Mouse (Mus musculus) kidney, postnatal 14 days (tissue): ENCODE measurements around the gene Gas2l3.

ENCODE experiments used
- DNase-seq: peaks from one replicate; pipeline ENCODE4 v3.0.0; 2022; ENCODE audit warnings: mixed read lengths

Gene Gas2l3

DNA sequence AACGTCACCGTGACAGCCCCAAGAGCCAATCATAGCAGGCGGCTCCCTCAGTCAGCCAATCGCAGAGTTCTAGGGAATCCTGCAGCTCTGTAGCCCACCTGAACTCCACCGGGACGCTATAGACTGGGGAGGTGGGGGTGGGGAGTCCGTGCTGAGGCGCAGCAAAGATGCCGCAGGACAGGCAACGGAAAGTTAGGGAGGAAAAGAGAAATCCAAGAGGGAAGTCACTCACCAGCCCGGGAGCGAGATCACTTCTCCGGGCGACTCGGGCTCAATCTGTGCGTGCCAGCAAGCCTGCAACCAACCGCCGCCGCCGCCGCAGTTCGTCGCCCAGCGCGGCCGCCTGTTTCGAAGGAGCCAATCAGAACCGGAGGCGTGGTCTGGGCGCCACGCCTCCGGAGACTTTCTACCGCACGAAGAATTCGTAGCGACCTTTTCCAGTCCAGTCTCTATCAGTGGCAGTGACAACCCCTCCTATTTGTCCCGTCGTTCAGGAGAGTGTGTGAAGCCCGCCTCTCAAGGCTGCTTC lies at the start of gene Gas2l3:
Gene Gas2l3, minus strand, starts transcription at position 345 of the 529 bp plus-strand sequence.
- peak; percentile 92 for DNase-seq

DNA sequence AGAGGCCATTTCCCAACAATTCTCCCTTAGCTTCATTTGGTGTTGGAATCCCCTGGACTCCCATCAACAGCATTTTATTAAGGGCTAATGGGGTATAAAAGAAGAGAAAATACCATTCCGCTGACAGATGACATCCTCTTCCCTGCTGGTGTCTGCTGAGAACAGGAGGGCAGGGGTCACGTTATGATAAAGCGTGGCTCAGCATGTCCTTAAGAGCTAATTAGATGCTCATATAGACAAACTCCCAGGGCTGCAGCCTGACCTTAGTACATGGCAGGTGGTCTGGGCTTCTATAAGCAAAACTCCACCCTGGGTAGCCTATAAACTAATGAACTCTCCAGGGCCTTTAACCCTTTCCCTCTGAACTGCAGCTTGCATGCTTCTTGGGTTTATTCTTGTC lies 47.6 kb upstream of the Gas2l3 start:
- DNase-seq = no peak

DNA sequence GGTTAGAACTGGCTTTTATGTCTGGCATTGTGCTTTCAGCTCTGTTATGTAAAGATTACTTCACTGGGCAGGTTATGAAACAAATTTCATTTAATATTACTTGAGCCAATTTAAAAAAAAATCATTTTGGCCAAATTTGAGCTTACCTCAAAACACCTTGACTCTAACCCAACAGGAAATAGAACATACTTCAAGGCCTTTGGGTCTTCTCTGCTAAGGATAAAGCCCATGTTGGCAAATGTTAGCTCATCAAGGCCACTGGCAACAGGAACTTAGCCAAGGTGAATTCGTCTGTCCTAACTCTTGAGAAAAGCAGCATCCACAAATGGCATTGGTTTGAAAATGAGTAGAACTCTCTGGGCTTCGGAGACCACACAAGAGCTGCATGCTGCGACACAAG lies 46.5 kb upstream of the Gas2l3 start:
- no peak for DNase-seq

DNA sequence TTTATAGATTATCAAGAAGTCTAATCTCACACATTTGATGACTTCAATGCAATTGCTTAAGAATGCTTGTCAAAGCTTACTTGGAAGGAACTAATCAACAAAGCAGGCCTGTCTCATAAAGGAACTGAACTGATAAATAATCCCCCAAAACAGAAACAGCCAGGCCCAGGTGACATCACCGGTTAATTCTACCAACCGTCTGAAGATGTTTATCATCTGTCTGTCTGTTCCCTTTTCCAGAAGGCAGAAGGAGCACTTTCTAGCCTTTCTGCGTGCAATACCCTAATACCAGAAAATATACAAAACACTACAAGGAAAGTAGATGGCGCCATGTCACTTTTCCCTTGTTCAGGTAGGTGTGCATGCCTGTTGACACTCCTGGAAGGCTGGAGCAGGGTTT lies 45.7 kb upstream of the Gas2l3 start:
- peak; percentile 15 for DNase-seq

DNA sequence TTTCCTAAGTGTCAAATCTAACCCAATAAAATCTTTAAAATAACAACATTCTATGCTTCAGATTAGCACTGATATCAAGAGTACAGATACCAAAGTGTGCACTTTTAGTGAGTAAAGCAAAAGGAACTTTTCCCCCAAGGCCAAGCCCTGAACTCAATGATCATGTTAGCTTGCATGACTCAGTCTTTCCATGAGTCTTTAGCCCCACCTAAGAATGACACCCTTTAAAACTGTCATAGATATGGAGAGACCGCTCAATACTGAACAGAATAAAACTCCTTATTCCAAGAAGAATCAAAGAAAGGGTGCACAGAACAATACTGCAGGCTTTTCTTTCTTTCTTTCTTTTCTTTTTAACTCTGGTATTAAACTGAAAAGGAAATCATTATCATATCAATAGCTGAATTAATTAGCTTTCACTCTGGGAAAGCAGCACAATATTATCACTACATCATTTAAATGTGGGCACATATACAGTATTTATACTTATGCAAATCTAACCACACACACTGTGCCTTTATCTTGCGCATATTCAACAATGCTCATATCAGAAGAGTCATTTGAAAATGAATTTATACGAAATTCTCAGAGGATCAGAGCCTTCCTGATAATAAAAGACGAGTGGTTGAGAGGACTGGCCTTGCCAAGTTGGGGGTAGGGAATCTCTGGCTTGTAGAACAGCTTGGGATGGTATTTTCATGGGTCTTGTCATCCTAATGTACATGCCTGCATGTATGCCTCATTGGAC lies 43.4 kb upstream of the Gas2l3 start:
- DNase-seq = no peak

DNA sequence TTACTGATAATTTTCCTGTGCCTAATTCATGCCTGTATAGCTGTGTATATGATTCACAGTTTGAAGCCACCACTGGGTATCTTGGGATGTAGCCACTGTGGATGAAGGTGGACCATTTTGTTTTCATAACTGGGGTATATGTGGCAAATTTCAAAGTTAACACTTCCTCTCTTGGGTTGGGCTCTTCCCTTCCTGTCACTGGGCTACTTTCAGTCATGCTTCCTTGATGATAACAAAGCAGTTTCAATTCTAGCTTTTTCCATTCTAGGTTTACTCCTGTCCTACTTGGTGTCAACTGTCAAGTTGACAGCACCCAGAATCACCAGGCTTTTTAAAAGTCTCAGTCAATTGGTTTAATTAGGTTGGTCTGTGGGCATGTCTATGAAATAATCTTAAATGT lies 41.1 kb upstream of the Gas2l3 start:
- DNase-seq = no peak

DNA sequence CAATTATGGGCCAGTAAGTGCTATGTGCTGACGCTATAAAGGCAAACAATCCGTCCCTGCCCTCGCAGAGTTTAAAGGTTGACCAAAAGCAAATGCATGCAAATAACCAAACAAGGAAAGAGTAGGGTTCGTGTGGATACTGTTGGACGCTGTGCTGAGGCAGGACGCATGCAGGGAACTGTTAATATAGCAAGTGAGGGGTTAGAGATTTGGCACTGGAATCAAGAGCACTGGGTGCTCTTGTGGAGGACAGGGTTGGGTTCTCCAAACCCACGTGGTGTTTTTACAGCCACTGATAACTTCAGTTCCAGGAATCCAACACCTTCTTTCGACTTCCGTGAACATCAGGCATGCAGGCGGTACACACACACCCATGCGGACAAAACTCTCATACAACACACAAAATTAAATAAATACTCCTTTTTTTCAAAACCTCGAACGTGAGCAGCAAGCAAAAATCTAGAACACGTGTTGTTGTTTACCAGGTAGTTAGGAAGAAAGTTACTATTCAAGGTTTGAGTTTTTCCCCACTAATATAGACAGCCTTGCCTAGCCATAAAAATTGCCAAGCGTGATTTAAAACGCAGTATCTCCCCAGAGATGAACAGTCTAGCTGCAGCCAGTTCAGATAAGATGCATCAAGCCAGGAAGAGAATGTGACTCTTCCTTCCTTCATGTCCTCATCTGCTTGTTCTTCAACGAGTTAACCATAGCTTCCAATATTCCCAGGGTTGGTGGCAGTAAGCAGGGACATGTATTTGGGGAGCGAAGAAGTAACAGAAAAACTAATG lies 40.2 kb upstream of the Gas2l3 start:
- DNase-seq = no peak

DNA sequence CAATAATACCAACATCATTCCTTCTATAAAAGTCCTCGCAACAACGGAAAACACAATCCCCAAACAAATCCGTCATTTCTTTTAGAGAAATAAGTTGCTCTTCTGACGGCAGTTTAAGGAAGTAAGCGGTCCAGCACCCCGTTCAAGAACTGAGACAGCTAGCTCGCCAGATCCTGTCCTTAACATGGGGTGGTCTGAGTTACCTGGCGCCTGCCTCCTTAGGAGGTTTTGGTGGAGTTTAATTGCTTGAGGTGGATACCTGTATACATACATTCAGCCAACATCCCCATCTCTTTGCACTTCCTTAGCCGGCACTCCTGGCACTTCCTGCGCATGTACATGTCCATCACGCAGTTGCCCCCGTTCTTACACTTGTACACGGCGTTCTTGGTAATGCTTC lies 39.3 kb upstream of the Gas2l3 start:
- DNase-seq = no peak

DNA sequence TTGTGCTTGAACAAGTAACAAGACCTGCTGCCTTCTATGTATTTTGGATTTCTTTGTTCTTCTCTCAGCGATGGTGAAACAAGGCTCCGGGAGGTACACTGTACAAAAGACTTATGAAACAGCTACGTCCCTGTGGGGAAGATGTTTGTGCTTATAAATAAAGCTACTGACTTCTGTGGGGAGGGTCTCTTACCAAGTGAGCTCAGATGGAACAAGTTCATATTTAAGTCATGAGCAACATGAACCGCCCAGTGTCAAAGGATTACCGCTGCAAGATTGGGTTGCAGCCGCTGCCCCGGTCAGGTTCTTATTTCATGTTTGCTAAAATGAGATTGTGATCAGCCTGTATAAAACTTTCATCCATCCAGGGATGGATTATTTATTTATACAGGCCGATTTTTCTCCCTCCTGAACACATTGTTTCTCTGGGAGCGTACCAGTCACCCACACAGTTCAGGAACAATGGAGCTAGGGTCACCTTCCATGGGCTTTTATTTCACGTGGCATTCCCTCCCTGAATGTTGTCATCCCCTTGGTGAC lies 38.4 kb upstream of the Gas2l3 start:
- no peak for DNase-seq

DNA sequence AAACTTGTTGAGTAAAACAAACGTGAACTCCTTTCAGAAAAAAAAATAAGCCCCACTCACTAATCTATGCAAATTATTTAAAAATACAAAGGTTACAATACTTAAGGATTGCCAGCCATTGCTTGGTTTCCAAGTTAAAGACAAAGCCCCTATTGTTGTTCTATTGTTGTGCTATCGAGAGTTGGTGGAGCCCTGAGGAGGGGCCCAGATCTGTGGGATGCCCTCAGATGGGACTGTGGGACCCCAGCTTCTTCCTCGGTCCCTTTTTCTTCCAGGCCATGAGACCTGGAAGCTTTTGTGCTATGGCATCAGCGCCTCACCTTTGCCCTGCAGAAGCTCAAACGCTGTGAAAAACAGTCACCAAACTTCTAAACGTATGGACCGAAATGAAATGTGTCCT lies 37.9 kb upstream of the Gas2l3 start:
- DNase-seq = no peak

DNA sequence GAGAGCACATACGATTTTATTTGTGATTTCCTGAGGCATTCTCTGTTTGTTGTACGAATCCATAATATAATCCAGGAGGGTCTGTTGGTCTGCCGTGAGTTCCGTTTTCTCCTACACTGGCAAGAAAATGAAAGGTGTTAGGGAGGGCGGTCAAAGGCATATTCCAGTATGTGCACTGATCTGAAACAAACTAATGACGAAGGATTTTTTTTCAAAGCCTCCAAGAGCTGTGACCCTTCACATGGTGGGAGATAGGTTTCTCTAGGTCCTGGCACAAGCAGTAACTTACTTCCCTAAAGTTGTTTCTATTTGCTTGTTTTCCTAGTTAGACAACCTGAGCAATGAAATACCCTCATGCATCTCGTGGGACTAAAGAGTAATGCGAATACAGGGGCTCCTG lies 35.0 kb upstream of the Gas2l3 start:
- no peak for DNase-seq

DNA sequence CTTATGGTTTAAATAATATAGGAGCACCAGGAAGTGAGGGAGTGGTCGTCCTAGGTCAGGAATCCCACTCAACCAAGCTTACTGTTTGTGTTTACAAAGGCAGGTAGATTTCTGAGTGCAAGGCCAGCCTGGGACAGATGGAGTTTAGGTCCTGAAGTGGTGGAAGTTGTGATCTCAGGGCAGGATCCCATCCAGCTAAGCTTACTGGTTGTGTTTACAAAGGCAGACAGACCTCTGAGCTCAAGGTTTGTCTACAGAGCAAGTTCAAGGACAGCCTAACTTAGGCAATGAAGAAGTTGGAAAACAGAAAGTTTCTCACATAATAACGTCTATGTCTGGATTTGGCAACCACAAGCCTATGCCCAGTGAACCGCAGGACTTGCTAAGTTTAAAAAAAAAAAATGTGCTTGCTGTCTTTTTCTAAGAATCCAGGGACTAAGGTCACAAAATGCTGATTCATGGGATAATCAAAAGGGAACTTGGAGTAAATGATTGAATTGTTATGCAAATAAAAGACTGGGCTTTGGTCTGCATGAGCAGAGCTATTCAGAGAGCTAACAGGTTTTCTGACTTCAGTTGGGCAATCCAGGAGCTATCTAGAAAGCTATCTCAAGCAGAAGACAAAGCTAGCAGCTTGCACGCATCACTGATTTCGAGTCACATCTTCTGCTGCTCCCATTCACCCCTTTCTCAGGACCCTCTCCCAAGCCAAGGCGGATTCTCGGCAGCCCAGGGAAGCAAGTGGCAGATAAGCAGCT lies 27.0 kb upstream of the Gas2l3 start:
- peak; percentile 24 for DNase-seq

DNA sequence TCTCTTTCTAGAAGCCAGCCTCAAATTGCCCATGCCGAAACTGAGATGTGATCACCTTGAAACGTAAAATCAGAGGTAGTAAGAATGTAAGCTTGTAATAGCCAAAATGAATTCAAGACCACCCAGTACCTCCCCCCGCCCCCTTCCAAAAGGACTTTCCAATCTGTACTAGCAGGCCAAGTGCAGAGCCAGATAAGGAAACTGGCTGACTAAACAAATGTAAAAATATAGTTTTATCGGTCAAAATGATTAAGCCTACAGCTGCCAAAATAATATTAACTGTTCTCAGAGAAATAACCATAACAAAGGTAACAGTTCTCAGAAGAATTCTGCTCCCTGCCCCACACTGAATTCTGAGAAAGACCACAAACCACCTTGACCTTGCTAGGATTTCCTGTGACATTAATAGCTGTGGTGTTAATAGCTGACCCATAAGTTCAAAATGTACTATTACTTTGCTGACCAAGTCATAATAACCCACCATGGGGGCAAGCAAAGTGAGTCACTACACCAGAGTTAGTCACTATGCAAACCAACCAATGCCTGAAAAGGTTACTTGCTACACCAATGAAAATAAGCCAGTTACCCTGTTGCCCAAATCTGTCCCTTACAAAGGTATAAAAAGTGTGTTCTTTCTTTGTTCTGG lies 21.1 kb upstream of the Gas2l3 start:
- no peak for DNase-seq

DNA sequence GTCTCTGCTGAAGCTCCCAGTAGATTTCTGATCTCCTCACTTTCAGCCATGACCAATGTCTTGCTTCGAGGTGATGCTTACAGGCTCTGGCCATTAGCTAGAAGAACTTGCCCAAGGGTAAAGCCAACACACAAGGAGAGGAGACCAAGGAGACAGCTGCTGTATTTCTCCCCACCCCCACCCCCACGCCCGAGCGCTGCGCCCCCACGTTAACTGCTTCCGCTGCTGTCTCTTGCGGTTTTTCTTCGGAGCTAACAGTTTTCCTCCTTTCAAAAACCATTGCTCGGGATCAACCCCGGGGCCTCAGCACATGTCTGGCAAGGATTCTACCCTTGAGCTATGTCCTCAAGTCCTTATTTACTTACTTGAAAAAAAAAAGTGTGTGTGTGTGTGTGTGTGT lies 19.1 kb upstream of the Gas2l3 start:
- DNase-seq = no peak

DNA sequence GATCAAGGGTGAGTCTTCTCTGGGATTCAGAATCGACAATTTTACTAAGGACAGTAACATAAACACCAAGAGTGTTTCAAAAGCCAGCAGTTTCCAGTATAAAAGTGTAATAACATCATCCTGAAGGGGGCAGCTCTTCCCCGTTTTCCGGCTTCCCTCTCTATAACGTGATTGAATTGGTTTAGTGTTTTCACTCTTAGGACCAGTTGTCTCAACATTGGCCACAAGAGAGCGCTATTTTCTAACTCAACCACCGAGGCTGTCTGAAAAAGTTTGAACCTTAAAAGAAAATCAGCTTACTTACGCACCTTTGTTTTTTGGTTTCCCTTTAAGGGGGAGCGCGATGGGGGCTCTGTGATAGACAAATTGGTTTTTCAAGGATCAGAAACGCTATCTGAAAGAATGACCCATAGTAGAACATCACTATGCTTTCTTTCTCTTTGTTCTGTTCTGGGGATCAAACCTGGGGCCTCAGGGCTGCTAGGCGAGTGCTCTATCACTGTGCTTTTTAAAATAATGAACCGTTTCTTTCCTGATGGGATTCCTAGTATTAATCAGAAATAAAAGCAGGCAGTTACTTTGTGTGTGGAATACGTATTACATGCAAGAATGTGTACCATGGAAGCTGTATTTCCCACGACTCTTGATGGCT lies 18.2 kb upstream of the Gas2l3 start:
- DNase-seq = peak; percentile 88

DNA sequence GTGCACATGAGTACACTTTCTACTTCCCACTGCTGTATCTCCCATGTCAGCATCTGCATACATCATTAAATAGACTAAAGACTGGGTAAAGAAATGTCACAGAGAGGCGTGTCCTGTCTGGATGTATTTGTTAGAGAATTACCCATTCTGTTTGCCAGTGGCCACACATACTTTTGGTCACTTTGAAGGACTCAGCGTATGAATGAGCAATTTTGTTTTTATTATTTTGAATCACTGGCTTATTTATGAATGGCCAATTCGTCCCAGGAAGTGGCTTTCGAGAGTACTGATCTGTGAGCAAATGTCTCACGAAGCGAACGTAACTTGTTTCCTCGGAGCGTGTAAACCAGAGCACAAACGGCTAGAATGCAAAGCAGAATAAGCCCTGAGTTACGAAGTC lies 17.2 kb upstream of the Gas2l3 start:
- no peak for DNase-seq

DNA sequence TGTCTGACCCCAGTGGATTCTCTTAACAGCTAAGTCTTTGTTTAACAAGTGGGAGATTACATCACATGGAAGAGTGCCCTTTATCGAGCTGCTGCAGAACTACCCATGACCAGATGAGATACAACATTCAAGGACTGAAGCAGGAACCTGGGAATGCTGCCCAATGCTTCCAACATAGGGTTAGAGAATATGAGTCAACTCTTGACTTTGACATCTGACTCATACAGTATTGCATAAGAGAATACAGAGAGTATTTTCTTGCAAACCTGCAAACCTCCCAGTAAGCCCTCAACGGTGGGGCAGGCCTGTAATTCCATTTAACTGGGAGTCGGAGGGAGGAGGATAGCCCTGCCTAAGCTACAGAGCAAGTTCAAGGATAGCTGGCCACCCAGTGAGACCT lies 15.0 kb upstream of the Gas2l3 start:
- DNase-seq = peak; percentile 14

DNA sequence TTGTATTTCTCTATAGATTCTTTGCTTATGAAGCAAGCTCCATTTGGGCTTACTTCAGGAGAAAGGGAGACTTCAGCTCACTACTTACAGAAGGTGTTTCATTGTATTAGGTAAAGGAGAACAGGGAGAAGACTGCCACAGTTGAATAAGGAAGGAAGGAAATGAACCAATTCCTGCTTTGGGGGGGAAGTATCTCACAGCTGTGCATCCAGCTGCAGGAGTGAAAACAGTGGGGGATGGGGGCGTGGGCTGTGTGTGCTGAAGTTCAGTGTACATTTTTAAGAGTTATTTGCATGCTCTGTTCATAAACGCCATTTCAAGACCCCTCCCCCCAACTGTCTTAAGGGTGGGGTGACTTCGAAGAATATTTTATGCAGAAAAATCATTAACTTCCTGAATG lies 10.0 kb upstream of the Gas2l3 start:
- DNase-seq = no peak

DNA sequence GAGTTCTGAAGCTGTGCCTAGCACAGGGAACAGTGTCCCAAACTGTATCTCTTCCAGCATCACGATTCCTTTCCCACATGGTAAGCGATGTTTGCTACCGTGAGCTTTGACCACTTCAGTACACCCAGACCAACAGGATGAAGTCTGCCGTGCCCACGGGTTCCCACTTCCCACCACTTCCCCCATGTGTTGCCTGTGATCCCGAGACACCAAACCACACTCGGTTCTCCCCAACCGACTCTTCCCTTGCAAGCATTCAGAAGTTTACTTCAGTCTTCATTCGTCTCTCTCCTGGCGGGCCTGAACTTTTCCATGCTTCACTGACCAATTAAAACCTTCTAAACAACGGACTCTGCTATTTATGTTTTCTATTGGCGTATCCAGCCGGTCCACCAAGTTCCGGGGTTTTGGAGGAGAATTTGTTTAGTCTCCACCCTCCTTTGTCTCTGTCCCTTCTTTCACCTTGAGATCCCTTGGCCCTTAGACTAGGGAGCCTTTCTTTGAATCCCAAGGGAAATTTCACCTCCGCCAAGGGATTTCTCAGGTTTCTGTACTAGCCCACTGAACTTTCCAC lies 9.4 kb upstream of the Gas2l3 start:
- DNase-seq = no peak

DNA sequence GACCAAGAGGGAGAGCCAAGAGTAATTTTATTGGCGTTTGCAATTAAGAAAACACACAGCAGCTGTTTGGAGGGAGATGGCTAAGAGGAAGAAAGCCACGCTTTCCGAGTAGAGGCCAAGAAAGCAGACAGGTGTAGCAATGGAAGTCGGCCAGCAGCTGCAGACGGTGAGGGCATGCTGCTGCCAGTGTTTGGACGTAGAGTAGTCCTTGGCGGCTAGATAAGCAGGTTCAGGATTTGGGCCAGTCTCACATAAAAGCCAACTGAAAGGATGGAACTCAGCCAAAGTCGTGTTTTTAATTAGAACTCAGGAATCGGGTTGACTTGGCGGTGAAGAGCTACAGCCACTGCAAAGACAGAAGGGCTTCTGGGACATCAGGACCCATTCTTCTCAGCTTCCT lies 6.6 kb upstream of the Gas2l3 start:
- no peak for DNase-seq

DNA sequence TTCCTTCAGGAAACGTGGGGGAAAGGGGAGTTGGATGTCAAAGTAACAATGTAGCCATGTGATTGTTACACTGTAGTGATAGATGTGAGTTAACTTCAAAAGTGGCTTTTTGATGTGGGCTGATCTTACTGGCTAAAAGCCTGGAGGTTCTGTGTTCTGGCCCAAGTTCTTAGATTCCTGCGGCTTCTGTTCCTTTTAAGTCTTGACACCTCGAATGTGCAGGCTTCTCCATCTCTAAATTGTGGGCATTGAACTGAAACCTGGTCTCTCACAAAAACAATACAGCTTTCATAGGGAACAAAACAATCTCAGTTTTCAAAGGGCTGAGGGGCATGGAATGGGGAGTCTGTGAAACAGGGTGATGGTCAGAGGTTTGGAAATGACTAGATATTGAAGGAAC lies 614 bp upstream of the Gas2l3 start:
- DNase-seq = no peak

DNA sequence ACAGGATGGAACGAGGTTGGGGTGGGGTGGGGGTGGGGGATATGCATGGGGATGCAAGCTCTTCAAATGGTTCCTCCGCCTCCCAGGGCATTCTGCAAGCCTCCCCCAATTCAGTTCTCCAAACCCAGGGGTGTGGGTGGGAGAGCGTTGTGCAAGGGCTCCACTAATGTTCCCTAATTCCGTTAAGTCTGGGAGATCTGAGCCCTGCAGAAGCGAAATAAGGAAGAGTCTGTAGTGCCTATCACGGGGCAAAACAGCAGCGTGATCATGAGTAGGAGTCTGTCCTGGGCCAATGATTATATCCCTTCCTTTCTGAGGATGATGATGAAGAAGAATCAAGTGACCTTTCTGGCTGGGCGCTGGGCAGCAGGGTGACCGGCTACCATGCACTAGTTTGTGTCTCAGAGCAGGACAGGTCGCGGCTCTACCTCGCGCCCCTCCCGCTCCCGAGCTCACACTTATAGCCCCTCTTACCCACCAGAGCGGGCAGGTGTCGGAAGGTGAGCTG lies 598 bp downstream of the Gas2l3 start:
- DNase-seq = no peak
